Mouse (Mus musculus): Measurements from ENCODE around the gene Rsg1. TPM values are rescaled to one million over a fixed set of nuclear protein-coding genes. Genes with fewer than 3 reads are reported as not detected.
A peak's percentile ranks its signal among the peaks of the same experiment; 100 is the strongest.

Gene Rsg1
- polyA plus RNA-seq, 1 experiment: 2.1 TPM

- TF ChIP-seq CTCF (IDR thresholded peaks at IDR 0.05; ENCODE audit: borderline replicate concordance, insufficient read depth, low read length): no peak
- no peak for TF ChIP-seq POLR2A (IDR thresholded peaks at IDR 0.05; ENCODE audit: low read depth, low read length)
- Histone ChIP-seq H3K4me3 (ENCODE audit: insufficient read depth, low read length) (peak overlapping the region; percentile 24; the same call in 1 of the 2 replicates), H3K4me1 (ENCODE audit: control insufficient read depth, insufficient read depth, low read length) (no peaks in the 10 kb centered on the region), H3K27ac (ENCODE audit: insufficient read depth, low read length) (no peak overlapping the region)
Observed at GRCm38 (mm10) chr4:141210524-141211219, 3.1 kb upstream of the Rsg1 start.

- H3K4me3 ChIP-seq (ENCODE audit: insufficient read depth, low read length): no peak overlapping the region
- no peaks in the 10 kb centered on the region for H3K4me1 ChIP-seq (ENCODE audit: control insufficient read depth, insufficient read depth, low read length)
- H3K27ac ChIP-seq (ENCODE audit: insufficient read depth, low read length): no peak overlapping the region
- TF ChIP-seq POLR2A (IDR thresholded peaks at IDR 0.05; ENCODE audit: low read depth, low read length) (no peak), CTCF (IDR thresholded peaks at IDR 0.05; ENCODE audit: borderline replicate concordance, insufficient read depth, low read length) (no peak)
Observed at GRCm38 (mm10) chr4:141211646-141212045, 2.1 kb upstream of the Rsg1 start.

GRCm38 (mm10) chr4:141212892-141213291 is 864 bp upstream of the Rsg1 start:
- TF ChIP-seq CTCF (IDR thresholded peaks at IDR 0.05; ENCODE audit: borderline replicate concordance, insufficient read depth, low read length): no peak
- Histone ChIP-seq H3K4me3 (ENCODE audit: insufficient read depth, low read length) (no peak overlapping the region), H3K4me1 (ENCODE audit: control insufficient read depth, insufficient read depth, low read length) (no peaks in the 10 kb centered on the region), H3K27ac (ENCODE audit: insufficient read depth, low read length) (no peak overlapping the region)

- no peaks in the 10 kb centered on the region for H3K4me1 ChIP-seq (ENCODE audit: control insufficient read depth, insufficient read depth, low read length)
- no peak overlapping the region for H3K27ac ChIP-seq (ENCODE audit: insufficient read depth, low read length)
- H3K4me3 ChIP-seq (ENCODE audit: insufficient read depth, low read length): 0 out of 2 replicates have a peak overlapping the region, but pooled peaks have one; percentile 3
- no peak for TF ChIP-seq POLR2A (IDR thresholded peaks at IDR 0.05; ENCODE audit: low read depth, low read length)
- TF ChIP-seq CTCF (IDR thresholded peaks at IDR 0.05; ENCODE audit: borderline replicate concordance, insufficient read depth, low read length): no peak
Observed at GRCm38 (mm10) chr4:141213342-141213741, 414 bp upstream of the Rsg1 start.

- Histone ChIP-seq H3K4me1 (ENCODE audit: control insufficient read depth, insufficient read depth, low read length) (no peaks in the 10 kb centered on the region), H3K4me3 (ENCODE audit: insufficient read depth, low read length) (peak overlapping the region; percentile 68), H3K27ac (ENCODE audit: insufficient read depth, low read length) (no peak overlapping the region)
- no peak for TF ChIP-seq POLR2A (IDR thresholded peaks at IDR 0.05; ENCODE audit: low read depth, low read length)
- TF ChIP-seq CTCF (IDR thresholded peaks at IDR 0.05; ENCODE audit: borderline replicate concordance, insufficient read depth, low read length): peak; percentile 62; the same call in 1 of the 2 replicates
Observed at GRCm38 (mm10) chr4:141214337-141214851, 638 bp downstream of the Rsg1 start.

GRCm38 (mm10) chr4:141219583-141220213 is 5.9 kb downstream of the Rsg1 start:
- no peak for TF ChIP-seq POLR2A (IDR thresholded peaks at IDR 0.05; ENCODE audit: low read depth, low read length)
- TF ChIP-seq CTCF (IDR thresholded peaks at IDR 0.05; ENCODE audit: borderline replicate concordance, insufficient read depth, low read length): no peak
- Histone ChIP-seq H3K4me1 (ENCODE audit: control insufficient read depth, insufficient read depth, low read length) (no peaks in the 10 kb centered on the region), H3K27ac (ENCODE audit: insufficient read depth, low read length) (no peak overlapping the region), H3K4me3 (ENCODE audit: insufficient read depth, low read length) (no peak overlapping the region)

- no peak overlapping the region for H3K27ac ChIP-seq (ENCODE audit: insufficient read depth, low read length)
- no peak for TF ChIP-seq CTCF (IDR thresholded peaks at IDR 0.05; ENCODE audit: borderline replicate concordance, insufficient read depth, low read length)
- no peak for TF ChIP-seq POLR2A (IDR thresholded peaks at IDR 0.05; ENCODE audit: low read depth, low read length)
- H3K4me1 ChIP-seq (ENCODE audit: control insufficient read depth, insufficient read depth, low read length): no peaks in the 10 kb centered on the region
- no peak overlapping the region for H3K4me3 ChIP-seq (ENCODE audit: insufficient read depth, low read length)
Observed at GRCm38 (mm10) chr4:141221848-141222247, 8.1 kb downstream of the Rsg1 start.

- no peak for TF ChIP-seq POLR2A (IDR thresholded peaks at IDR 0.05; ENCODE audit: low read depth, low read length)
- no peak for TF ChIP-seq CTCF (IDR thresholded peaks at IDR 0.05; ENCODE audit: borderline replicate concordance, insufficient read depth, low read length)
- Histone ChIP-seq H3K4me1 (ENCODE audit: control insufficient read depth, insufficient read depth, low read length) (no peaks in the 10 kb centered on the region), H3K4me3 (ENCODE audit: insufficient read depth, low read length) (no peak overlapping the region), H3K27ac (ENCODE audit: insufficient read depth, low read length) (no peak overlapping the region)
Observed at GRCm38 (mm10) chr4:141222752-141223151, 9.0 kb downstream of the Rsg1 start.

GRCm38 (mm10) chr4:141228687-141229086 is 14.9 kb downstream of the Rsg1 start:
- no peaks in the 10 kb centered on the region for H3K4me1 ChIP-seq (ENCODE audit: control insufficient read depth, insufficient read depth, low read length)
- no peak overlapping the region for H3K27ac ChIP-seq (ENCODE audit: insufficient read depth, low read length)
- TF ChIP-seq POLR2A (IDR thresholded peaks at IDR 0.05; ENCODE audit: low read depth, low read length): no peak
- no peak for TF ChIP-seq CTCF (IDR thresholded peaks at IDR 0.05; ENCODE audit: borderline replicate concordance, insufficient read depth, low read length)
- H3K4me3 ChIP-seq (ENCODE audit: insufficient read depth, low read length): no peak overlapping the region

- Histone ChIP-seq H3K27ac (ENCODE audit: insufficient read depth, low read length) (no peak overlapping the region), H3K4me3 (ENCODE audit: insufficient read depth, low read length) (no peak overlapping the region), H3K4me1 (ENCODE audit: control insufficient read depth, insufficient read depth, low read length) (no peaks in the 10 kb centered on the region)
- TF ChIP-seq POLR2A (IDR thresholded peaks at IDR 0.05; ENCODE audit: low read depth, low read length) (no peak), CTCF (IDR thresholded peaks at IDR 0.05; ENCODE audit: borderline replicate concordance, insufficient read depth, low read length) (no peak)
Observed at GRCm38 (mm10) chr4:141233196-141233595, 19.4 kb downstream of the Rsg1 start.
